Mouse (Mus musculus): ENCODE results near the gene Smg6.

Smg6 gene

DNA sequence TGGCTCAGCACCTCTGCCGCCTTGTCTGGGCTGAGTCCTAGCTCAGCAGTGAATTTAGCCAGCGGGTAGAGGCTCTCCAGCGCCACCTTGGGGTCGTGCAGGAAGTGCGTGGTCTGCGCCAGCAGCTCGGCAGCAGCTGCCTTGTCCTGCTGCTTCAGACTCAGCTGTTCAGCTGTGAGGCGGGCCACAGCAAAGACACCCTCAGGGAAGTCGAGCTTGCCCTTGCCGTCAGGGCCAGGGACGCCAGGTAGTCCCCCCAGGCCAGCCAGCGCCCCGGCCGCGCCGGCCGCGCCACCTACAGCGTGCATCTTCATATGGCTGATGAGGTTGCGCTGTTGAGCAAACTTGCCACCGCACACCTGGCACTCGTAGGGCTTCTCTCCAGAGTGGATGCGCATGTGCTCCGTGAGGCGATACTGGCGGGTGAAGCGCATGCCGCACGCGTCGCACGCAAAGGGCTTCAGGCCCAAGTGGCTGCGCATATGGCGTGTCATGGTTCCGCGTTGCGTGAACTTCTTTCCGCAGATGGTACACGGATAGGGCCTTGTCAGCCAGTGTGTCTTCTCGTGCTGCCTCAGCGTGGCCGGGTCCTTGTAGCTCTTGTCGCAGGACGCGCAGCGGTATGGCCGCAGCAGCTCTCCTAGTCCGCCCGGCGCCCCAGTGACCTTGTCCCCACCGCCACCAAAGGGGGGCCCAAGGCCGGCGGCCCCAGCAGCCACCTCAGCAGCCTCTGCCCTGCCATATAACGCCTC, 240.0 kb downstream of the Smg6 start:
- in situ Hi-C loops (cut with MboI, MseI), result no loop called here

DNA sequence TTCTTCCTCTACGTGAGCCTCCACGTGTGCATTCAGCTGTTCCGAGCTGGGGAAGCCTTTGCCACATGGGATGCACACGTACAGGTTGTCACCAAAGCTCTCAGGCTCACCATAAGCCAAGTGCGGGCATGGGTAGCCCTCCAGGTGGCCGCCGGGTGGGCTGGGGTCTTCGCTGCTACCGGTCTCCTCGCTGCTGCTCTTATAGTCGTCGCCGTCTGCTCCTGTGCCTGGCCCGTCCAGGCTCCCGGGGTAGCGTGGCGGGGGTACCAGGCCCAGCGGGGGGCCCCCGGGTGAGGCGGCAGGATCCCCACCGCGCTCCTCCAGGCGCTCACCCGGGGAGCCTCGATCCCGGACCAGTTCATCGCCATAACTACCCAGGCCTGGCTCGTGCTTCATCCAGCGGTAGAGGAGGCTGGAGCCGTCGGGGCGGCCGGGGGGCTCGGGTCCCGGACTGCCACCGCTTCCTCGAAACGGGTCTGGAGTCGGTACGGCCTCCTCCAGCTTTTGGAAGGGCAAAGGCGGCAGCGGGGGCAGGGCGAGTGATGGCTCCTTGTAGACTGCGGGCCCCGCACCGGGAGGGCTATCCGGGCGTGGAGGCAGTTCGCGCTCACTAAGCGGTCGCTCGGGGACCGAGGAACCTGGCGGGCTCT, 240.7 kb downstream of the Smg6 start:
- in situ Hi-C loops (cut with MboI, MseI), result no loop called here

DNA sequence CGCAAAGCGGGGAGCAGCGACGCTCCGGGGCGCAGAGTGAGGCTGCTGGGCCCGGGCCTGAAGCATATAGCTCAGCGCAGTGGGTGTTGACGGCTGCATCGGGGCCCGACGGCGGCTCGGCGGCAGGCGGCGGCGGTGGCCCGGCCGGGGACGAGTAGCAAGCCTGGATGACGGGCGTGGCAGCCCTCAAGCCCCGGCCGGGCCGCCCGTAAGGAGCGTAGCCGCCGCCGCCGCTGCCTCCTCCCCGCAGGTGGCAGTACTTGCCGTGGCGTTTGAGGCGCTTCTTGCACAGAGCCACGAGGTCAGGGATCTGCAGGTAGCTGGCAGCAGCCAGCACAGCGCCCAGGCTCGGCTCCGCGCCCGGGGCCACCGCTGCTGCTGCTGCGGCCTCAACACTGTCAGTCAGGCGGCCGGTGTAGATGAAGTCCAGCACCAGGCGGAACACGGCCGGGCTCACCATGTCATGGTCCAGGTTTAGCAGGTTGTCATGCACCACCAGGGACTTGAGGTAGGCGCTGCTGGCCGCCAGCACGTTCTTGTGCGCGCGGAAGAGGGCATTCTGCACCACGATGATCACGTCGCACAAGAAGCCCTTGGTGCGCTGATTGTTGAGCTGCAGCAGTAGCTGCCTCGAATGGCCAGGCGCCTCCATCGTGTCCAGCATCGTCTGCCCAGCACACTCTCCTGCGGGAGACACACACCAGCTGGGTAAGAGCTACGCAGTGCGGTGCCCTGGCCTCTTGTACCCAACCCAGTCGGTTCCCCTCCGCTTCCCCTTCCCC, 241.4 kb downstream of the Smg6 start:
- in situ Hi-C loops (cut with MboI, MseI), result no loop called here

DNA sequence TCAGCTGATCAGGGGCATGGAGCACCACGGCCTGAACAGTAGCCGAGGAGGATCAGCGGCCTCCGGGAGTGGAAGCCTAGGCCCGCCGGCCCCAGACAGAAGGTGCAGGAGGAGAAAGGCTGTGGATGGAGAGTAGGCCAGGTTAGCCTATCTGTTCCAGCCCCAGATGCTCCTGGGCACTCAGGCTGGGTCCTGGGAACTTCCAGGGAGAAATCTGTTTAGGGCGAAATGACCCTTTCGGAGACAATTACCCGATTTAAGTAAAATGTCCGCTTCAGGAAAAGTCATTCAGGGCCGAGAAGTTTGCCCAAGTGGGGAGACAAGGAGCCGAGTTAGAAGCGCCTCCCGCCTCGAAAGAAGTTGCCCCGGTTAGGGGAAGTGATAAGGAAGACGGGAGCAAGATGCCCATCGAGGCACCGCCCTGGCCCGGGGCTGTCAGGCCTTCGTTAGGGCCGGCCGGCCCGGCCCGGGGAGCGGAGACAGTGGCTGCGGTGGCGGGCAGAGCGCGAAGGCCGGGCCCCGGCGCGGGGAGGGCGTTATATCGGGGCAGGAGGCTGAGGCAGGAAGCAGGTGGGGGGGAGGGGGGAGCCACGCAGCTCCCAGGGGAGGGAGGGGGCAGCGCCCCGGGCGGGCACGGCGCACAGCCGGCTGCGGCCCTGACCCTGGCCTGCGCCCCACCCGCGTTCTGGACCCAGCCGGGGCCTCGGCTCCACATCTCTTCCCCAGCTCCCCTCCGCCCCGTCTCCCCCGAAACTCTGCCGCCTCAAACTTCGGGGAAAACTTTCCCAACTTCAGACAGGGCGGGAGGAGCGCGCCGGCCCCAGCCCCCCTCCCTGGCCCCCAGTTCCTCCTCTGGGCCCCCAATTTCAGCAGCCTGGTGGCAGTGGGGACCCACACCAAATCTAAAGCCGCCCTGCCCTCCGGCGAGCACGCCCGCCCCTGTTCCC, 242.3 kb downstream of the Smg6 start:
- in situ Hi-C loops (cut with MboI, MseI), result no loop called here

DNA sequence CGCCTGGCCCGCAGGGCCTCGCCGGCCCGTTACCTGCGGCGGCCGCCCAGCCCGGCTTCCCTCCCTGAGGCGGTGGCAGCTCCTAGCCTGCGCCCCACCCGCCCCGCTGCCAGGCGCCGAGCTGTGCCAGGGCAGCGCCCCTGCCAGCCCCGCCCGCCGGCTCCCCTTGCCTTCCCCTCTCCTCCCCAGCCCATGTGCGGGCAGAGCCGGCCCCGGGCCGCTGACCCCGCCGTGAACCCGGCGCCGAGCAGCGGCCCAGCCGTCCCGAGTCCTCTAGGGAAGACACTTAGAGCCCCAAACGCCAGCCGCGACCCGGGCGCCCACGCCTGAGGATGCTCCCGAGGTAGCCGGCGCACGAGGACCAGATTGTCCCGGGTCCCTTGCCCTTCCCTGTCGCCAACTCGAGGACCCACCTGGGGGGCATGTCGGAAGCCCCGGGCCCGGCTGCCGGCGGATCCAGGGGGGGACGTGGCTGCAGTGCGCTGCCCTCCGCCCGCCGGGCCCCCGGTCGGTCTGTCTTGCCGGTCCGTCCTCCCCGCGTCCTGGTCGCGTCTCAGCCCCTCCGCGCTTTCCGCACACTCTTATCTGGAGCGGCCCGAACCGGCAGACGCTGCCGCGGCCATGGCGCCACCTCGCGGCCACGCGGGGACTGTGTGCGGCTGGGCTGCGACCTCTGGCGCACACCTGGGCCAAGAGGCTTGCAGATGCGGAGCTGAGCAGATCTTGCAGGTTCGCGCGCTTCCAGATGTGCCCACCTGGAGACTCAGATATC, 243.2 kb downstream of the Smg6 start:
- in situ Hi-C loops (cut with MboI, MseI), result no loop called here

DNA sequence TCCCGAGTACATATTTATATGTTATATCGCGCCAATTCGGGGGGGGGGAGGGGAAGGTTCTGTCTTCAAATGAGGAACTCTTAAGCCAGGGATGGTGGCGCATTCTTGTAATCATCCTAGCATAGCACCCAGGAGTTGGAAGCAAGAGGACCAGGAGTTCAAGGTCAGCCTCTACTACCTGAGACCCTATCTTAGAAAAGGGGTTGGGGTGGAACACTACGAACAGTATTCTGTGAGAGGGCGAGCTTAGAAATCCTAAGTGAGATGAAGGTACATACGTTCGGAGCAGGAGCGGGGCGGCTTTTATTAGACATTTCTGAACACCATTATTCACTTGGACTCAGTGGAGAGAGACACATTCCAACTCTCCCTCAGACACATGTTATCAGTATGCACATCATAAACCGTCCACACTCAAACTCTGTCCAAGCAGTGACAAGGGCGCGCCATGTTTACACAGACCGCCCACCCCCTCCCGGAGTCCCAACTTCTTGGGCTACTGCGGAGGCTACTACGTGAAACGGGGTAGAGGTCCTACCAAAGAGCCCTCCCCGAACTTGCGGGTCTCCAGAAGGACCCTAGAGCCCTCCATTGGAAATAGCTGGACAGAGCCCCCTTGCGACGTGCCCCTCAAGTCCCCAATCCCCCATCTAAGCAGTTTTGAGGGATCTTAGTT, 243.9 kb downstream of the Smg6 start, which contains the start of gene Hic1:
Hic1 (minus strand) TSS at position 115 of the 676 bp plus-strand sequence.
- in situ Hi-C loops (cut with MboI, MseI), result loop anchor here (5.0 kb wide), 1 partner anchor 332 kb away; no protein-coding TSS in a partner anchor

DNA sequence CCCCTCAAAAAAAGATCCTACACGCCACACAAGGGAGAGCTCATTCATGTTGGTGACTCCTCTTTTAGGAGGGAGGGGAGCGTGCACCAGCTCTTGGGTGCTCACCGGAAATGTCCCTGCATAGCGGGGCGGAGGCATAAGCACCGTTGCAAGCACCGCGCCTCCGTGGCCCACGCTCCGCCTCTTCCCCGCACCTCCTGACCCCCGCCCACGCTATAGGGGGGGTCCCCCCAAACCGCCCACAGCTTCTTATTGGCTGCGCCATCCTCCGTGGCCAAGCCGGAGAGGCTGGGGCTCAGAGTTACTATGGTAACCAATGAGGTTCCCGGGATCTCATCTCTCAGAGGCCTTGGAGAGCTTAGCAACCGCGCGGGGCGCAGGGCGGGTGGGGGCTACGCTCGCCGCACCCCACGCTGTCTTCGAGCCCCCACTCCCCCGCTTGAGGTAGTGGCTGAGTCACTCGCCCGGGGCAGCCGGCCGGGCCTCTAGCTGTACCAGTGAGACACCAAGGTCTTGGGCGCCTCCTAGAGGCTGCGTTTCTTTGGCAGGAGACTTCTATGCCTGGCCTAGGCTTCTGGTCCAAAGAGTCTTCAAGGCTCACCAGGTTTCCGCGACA, 244.6 kb downstream of the Smg6 start:
- in situ Hi-C loops (cut with MboI, MseI), result loop anchor here (5.0 kb wide), 1 partner anchor 333 kb away; no protein-coding TSS in a partner anchor

DNA sequence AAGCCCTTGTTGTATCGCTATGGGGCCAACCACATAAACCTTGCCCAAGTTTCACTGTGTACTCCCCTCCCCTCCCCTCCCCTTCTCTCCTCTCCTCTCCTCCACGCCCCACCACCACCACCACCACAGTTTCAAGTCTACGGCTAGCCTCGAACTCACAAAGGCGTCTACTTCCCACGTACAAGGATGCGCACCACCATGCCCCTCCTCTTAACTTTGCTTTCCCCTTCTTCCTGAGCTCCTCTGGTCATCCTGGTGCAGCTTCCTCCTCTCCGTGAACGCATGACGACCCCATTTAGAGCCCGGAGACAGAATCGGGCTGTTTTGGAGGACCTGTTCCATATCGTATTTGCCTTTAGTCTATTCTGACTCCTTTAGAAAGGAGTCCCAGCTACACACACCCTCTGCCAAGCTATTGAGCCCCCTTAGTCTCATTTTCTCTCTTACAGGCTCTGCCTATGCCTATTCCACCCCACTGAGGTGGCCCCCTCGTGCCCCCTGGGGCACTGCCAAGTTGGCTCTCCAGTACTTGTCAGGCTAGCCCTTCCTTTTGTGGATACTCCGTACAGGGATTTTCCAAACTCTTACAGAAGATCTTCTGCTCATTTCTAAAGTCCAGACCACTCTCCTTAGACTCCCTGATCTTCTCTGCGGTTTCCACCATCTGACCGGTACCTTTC, 245.7 kb downstream of the Smg6 start:
- in situ Hi-C loops (cut with MboI, MseI), result loop anchor here (5.0 kb wide), 1 partner anchor 334 kb away; no protein-coding TSS in a partner anchor

DNA sequence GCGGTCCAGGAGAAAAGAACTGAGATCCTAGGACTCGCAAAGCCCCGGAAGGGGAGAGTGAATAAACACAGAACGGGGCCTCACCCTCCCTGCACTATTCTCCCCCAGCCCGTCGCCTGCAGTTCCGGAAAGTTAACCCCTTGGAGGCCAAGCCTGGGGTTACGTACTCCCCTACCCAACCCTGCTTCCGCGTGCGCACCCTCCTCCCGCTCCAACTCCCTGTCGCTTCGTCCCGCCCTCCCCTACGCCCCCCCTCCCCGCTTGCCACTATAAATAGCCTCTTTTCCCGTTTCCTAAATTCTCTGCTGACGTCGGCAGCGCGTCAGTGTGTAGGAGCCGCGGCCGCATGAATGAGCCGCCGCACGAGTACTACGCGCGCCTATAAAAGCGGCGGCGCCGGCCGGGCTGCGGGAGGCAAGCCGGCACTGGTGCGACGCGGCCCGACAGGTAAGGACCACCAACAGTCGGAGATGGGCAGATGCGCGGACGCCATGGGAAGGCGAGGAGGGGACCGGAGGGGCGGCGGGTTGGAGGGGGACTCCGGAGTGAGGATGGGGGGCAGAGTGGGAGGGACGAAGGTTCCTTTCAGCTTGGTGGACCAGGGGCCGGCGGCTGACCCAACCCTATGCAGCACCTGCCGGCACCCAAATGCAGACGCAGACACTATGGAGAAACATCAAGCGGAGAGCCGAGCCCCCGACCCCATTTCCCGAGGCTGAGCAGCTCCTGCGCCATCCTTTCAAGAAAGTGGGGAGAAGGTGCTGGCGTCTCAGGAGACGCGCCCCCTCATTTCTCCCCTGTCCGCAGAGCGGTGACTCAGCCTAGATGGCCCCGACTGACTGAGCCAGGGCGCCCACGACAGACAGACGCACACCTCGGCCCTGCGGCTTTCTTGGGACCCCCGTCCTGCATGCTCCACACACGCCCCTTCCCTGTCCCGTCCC, 246.8 kb downstream of the Smg6 start:
- in situ Hi-C loops (cut with MboI, MseI), result loop anchor here (5.0 kb wide), 1 partner anchor 335 kb away; no protein-coding TSS in a partner anchor

DNA sequence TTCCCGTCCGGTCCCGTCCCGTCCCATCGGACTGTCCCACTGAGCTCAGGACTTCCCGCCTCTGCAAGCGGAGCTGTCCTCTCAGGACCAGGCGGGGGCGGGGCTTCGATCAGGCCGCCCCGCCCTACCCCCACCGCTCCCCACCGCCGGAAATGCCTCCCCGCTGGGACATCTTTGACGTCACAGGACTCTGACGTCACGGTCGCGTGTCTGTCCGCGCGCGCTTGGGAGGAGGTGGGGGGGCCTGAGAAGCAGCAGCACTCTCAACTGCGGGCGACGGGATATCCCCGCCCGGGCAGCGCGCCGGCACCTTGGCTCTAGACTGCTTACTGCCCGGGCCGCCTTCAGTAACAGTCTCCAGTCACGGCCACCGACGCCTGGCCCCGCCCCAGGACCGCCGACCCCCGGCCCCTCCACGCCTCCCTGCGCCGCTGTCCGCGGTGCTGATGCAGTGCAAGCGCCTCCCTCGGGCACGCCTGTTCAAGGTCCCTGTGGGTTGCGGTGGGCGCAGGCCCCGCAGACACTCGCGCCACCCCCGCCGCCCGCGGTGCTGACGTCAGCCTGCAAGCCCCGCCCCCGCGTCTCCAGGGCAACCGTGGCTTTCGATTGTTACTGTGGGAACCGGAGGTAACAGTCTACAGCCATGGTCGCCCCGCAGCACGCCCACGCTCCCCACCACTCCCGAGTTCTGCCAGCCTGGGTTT, 247.6 kb downstream of the Smg6 start:
- in situ Hi-C loops (cut with MboI, MseI), result loop anchor here (5.0 kb wide), 1 partner anchor 336 kb away; no protein-coding TSS in a partner anchor

DNA sequence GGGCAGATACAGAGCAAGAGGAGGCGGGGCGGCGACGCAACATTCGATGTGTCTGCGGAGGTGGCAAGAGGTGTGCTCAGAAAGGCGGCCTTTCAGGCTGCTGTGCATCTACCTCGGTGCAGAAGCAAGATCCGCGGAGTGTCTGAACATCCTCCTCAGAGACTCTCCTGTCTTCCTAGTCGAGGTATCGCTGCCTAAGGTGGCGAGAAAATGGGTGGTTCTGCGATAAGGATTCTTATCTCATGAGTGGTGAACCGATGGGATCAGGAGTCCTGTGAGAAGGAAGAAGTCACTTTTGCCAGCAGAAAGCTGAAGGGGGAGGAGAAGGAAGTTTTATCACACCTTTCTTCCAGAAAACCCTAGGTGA, 248.2 kb downstream of the Smg6 start:
- in situ Hi-C loops (cut with MboI, MseI), result loop anchor here (5.0 kb wide), 1 partner anchor 336 kb away; no protein-coding TSS in a partner anchor

DNA sequence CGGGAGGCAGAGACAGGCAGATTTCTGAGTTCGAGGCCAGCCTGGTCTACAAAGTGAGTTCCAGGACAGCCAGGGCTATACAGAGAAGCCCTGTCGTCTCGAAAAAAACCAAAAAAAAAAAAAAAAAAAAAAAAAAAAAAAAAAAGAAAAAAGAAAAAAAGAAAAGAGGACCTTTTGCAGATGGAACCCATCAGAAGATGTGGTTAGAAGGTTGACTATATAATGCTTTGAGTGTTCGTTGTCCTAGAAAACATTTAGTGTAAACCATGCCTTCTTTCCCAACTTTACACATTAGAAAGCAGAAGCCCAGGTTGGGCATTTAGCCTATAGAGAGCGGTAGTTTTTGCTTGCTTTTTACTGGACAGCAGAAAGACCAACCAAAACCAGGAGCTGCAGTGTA, 249.0 kb downstream of the Smg6 start:
- in situ Hi-C loops (cut with MboI, MseI), result loop anchor here (5.0 kb wide), 1 partner anchor 337 kb away; no protein-coding TSS in a partner anchor

DNA sequence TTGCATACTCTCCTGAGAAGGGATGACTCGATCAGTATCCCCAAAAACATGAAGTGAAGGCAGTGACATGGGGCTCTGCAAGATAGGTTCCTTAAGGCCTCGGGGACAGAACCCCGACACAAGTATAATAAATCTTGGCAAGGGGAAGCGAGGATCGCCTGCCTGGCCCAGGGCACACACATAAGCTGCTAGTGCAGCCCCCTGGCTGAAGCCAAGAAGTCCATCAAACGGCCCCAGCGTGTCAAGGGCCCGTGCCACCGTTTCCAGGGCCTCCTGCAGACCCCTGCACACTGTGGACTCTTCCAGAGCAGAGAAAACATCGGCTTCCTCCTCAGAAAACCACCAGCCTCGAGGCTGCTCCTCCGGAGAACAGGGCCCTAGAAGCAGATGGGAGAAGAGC, 252.4 kb downstream of the Smg6 start:
- in situ Hi-C loops (cut with MboI, MseI), result no loop called here

DNA sequence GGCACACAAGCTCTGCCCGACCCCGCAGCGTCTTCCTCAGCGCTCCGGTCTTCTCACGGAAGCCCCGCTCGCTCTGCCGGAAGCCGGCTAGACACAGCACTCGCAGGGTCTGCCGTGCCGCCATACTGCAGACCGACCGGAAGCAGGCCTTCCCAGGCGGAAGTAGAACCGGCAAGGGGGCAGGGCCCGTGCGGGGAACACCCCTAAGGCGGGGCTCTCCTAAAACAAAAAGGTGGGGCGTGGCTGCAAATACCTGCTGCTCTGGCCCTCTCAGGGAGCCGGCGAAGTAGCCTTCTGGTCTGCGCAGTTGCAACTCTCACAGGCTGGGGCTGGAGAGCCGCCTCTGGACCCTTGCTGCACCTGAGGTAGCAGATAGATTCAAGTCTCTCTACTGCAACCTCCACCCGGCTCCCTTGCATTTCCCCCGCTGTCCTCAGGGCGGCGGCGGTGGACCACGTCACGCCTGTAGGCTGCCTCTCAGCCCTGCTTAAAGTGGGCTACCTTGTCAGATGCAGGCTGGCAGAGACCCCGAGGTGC, 253.1 kb downstream of the Smg6 start, which contains the start of gene Ovca2:
Ovca2 (minus strand) TSS at position 164 of the 537 bp plus-strand sequence.
- in situ Hi-C loops (cut with MboI, MseI), result no loop called here

DNA sequence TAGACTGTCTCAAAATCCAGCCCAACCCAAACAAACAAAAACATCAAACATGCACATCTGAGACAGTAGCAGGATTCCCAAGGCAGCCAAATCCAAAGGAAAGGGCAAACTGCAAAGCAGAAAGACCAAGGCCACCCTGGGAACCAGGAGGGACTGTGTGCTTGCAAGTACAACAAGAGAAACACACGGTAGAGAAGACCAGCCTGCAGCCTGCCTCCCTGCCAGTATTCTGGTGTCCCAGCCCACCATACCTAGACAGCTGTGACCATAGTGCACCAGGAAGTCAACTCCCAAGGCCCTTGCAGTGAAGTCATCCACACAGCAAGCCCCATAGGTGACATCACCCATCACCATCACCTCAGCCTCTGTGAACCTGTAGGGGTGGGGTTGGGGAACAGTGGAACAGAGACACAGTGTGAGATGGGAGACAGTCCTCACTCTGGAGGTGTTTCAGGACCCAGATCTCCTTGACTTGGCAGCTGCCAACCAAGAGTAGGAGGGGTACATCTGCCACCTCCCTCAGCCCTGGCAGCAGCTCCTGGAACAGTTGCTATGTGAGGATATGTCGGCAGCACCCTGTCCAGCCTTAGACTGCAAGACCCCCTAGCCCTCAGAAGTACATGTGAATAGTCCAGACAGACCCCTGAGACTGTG, 258.4 kb downstream of the Smg6 start:
- in situ Hi-C loops (cut with MboI, MseI), result no loop called here

DNA sequence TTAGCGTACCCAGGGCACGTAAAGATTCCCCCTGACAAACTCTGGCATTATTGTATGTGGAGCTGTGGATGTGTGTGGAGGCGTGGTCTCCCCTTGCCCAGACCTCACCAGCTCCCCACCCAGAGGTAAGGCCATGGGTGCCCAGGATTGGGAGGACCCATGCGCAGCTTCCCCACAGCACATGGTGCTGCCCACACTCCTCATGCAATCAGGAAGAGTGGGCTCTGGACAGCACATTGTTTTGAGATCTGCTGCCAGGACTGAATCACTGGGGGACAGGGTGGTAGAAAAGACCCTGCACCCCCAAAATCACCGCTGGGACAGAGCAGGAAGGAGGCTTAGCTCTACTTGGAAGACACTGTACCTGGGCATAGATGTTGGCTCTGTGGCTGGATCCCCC, 258.9 kb downstream of the Smg6 start:
- in situ Hi-C loops (cut with MboI, MseI), result no loop called here

Measured in T-helper 1 cell (primary cell).